ENCODE assay signal across 19 mouse cellular contexts in the genomic region with DNA sequence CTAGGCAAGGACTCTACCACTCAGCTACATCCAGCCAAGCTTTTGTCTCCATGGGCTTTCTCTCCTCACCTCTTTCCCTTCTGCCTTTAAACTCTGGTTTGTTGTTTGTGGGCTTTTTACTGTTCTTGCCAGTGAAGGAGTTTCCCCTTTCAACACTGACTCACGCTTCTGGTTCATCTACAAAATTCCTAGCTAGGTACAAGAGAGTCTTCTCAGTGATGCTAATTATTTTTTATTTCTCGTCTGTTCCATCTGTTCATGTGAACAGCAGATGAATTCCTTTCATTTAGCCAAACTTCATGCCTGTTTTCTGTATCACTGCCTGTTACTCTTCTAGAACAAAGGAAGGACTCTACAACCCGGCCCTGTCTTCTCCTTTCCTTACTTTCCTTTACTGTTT.
DNase-seq lines count a peak whose midpoint lies in the region; ATAC-seq lines count a peak whose summit lies in the region.
"Had no signal": no experiment of that assay in that cellular context is flagged by ENCODE, and none has a peak within 500 bp of the region (broad histone marks: within the 10 kb centered on the region; RNA-seq: fewer than 3 reads in every experiment).

No protein-coding gene starts in this region.

- H3K36me3 ChIP-seq in embryonic facial prominence, embryonic 13.5 days = no peaks in the 10 kb centered on the region
- no peaks in the 10 kb centered on the region for H3K36me3 ChIP-seq in embryonic facial prominence, embryonic 10.5 days (replicated peaks)
- no peaks in the 10 kb centered on the region for H3K36me3 ChIP-seq in forebrain, embryonic 14.5 days (ENCODE audit: control insufficient read depth, insufficient read depth, low read length)
- H3K36me3 ChIP-seq: midbrain, embryonic 15.5 days; neural tube, embryonic 15.5 days had no signal

- H3K27ac ChIP-seq in embryonic facial prominence, embryonic 13.5 days = 0 out of 2 replicates have a peak overlapping the region, but pooled peaks have one; percentile 55
- H3K27ac ChIP-seq in embryonic facial prominence, embryonic 10.5 days (replicated peaks) = no peak overlapping the region; the same call in 1 of the 2 replicates
- H3K27ac ChIP-seq in forebrain, embryonic 14.5 days (ENCODE audit: low read depth, low read length) = peak overlapping the region; percentile 67; the same call in 1 of the 2 replicates
- H3K27ac ChIP-seq: midbrain, embryonic 15.5 days; neural tube, embryonic 15.5 days had no signal

- DNase-seq in embryonic facial prominence, embryonic 10.5 days (ENCODE audit: low spot score) = no peak
- peak; percentile 49 for DNase-seq in layer of hippocampus, adult 9-11 months
- no peak for DNase-seq in layer of hippocampus, postnatal 36 days
- peak; percentile 77 for DNase-seq in brain, adult 2 months (ENCODE audit: low read depth, low spot score)
- DNase-seq in forebrain, embryonic 14.5 days (ENCODE audit: low spot score) = peak; percentile 54
- no peak for DNase-seq in heart, adult 8-10 months (ENCODE audit: low spot score)
- no peak for DNase-seq in heart, postnatal 4 days
- DNase-seq: B cell, adult 2 months; gastrocnemius, postnatal 14 days; kidney, adult 18-20 months; kidney, postnatal 10 days; lung, adult 18-20 months; right cerebral cortex, postnatal 14 days; thymus, adult 18-20 months; thymus, postnatal 4 days had no signal

- no peak overlapping the region for H3K4me2 ChIP-seq in embryonic facial prominence, embryonic 13.5 days
- no peak overlapping the region for H3K4me2 ChIP-seq in forebrain, embryonic 14.5 days (ENCODE audit: low read length)
- H3K4me2 ChIP-seq: midbrain, embryonic 15.5 days; neural tube, embryonic 15.5 days had no signal

- H3K9ac ChIP-seq in embryonic facial prominence, embryonic 13.5 days = no peak overlapping the region
- H3K9ac ChIP-seq in forebrain, embryonic 14.5 days (ENCODE audit: low read length) = no peak overlapping the region
- H3K9ac ChIP-seq: midbrain, embryonic 15.5 days; neural tube, embryonic 15.5 days had no signal

- no peak overlapping the region for H3K4me3 ChIP-seq in embryonic facial prominence, embryonic 13.5 days
- H3K4me3 ChIP-seq in embryonic facial prominence, embryonic 10.5 days = no peak overlapping the region
- H3K4me3 ChIP-seq in forebrain, embryonic 14.5 days (ENCODE audit: low read depth, low read length) = no peak overlapping the region
- H3K4me3 ChIP-seq: megakaryocyte, embryonic 14.5 days; midbrain, embryonic 15.5 days; neural tube, embryonic 15.5 days had no signal

- WGBS in embryonic facial prominence, embryonic 13.5 days = 51% methylated on average over 3 of the region's 3 CpGs
- WGBS in embryonic facial prominence, embryonic 10.5 days = 69% methylated on average over 3 of the region's 3 CpGs
- 33% methylated on average over 3 of the region's 3 CpGs for WGBS in forebrain, embryonic 14.5 days

- no peaks in the 10 kb centered on the region for H3K9me3 ChIP-seq in embryonic facial prominence, embryonic 13.5 days
- H3K9me3 ChIP-seq in embryonic facial prominence, embryonic 10.5 days = no peaks in the 10 kb centered on the region
- H3K9me3 ChIP-seq in forebrain, embryonic 14.5 days (replicated peaks; ENCODE audit: control insufficient read depth, low read length) = no peaks in the 10 kb centered on the region
- H3K9me3 ChIP-seq: megakaryocyte, embryonic 14.5 days; midbrain, embryonic 15.5 days; neural tube, embryonic 15.5 days had no signal

- H3K4me1 ChIP-seq in embryonic facial prominence, embryonic 13.5 days = peaks cover 17% of the 10 kb centered on the region
- H3K4me1 ChIP-seq in embryonic facial prominence, embryonic 10.5 days = peaks cover 15% of the 10 kb centered on the region
- peaks cover 21% of the 10 kb centered on the region for H3K4me1 ChIP-seq in forebrain, embryonic 14.5 days (ENCODE audit: control insufficient read depth, insufficient read depth, low read length)

- no peaks in the 10 kb centered on the region for H3K27me3 ChIP-seq in embryonic facial prominence, embryonic 13.5 days
- H3K27me3 ChIP-seq in embryonic facial prominence, embryonic 10.5 days (replicated peaks; ENCODE audit: low read depth, poor library complexity, severe bottlenecking) = no peaks in the 10 kb centered on the region
- no peaks in the 10 kb centered on the region for H3K27me3 ChIP-seq in forebrain, embryonic 14.5 days (replicated peaks; ENCODE audit: control insufficient read depth, insufficient read depth, low read length)
- H3K27me3 ChIP-seq: megakaryocyte, embryonic 14.5 days; midbrain, embryonic 15.5 days; neural tube, embryonic 15.5 days had no signal

- ATAC-seq in embryonic facial prominence, embryonic 13.5 days (ENCODE audit: insufficient number of reproducible peaks, insufficient read depth, low FRiP score, low TSS enrichment, low read depth) = no peak
- ATAC-seq in forebrain, embryonic 14.5 days = peak; percentile 21; the same call in 1 of the 2 replicates
- ATAC-seq: midbrain, embryonic 15.5 days had no signal

Comparison
In these comparisons a context has a peak if more than half of its experiments do, and no peak if none do; other contexts are left out.
1. DNase-seq: peak in layer of hippocampus, adult 9-11 months (single experiment), brain, adult 2 months (single experiment) and forebrain, embryonic 14.5 days (single experiment); none in embryonic facial prominence, embryonic 10.5 days (single experiment), layer of hippocampus, postnatal 36 days (0 of 2), heart, adult 8-10 months (single experiment) and heart, postnatal 4 days (single experiment).